Mouse (Mus musculus): ENCODE results near the gene Cd47. TPM values are rescaled to one million over a fixed set of nuclear protein-coding genes. Genes with fewer than 3 reads are reported as not detected.
A peak's percentile ranks its signal among the peaks of the same experiment; 100 is the strongest.

Gene Cd47
- polyA plus RNA-seq, 1 experiment = 8.1 TPM

DNA sequence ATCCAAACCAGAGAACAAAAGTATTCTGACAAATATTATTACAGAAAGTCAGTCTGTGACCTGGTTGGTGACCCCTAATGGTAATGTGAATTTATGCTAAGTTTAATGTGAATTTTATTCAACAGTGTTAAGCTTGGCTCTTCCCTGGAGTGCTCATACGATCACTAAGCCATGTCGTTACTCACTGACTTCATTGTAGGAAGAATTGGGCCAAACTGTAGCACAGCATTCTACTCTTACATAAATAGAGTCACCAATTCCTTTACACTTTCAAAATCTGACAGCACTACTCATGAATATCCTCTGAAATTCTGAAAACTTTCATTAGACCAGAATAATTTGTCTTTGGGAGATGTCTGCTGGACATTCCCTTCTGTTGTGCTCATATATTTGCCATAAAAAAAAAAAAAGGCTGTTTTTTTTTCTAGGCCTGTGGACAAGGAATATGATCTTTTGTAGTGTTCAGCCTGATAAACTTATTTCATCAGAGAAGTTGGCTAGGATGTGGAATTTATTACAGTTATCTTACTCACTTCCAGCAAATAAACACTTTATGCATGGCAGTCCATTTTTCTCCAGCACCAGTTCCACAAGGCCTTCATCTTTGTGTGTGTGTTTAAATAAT is 88.8 kb downstream of the Cd47 start:
- TF ChIP-seq CTCF (IDR thresholded peaks at IDR 0.05; ENCODE audit: control insufficient read depth, insufficient read depth, insufficient replicate concordance, low read depth, low read length) = no peak
- no peak for TF ChIP-seq POLR2A (IDR thresholded peaks at IDR 0.05; ENCODE audit: control insufficient read depth, low read depth, low read length)
- H3K27me3 ChIP-seq (ENCODE audit: control insufficient read depth, insufficient read depth, low read length) = no peaks in the 10 kb centered on the region
- no peak overlapping the region for H3K4me3 ChIP-seq (ENCODE audit: control insufficient read depth, low read depth, low read length)
- no peak overlapping the region for H3K27ac ChIP-seq (ENCODE audit: control insufficient read depth, insufficient read depth, low read depth, low read length)
- H3K36me3 ChIP-seq (ENCODE audit: control insufficient read depth, insufficient read depth, low read length) = no peaks in the 10 kb centered on the region
- no peaks in the 10 kb centered on the region; the same call in 1 of the 2 replicates for H3K4me1 ChIP-seq (ENCODE audit: control insufficient read depth, insufficient read depth, low read length)

DNA sequence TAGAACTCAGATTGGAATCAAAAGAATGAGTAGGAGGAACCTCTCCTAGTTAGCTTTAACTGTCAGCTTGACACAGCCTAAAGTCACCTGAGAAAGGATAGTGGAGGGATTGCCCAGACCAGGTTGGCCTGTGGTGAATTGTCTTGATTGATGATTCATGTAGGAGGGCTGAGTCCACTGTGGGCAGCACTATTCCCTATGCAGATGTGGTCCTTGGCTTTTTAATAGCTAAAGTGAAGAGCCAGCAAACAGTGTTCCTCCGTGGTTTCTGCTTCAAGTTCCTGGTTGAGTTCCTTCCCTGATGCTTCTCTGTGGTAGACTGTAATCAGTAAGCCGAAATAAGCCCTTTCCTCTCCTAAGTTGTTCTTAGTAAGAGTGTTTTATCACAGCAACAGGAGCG is 91.9 kb downstream of the Cd47 start:
- TF ChIP-seq POLR2A (IDR thresholded peaks at IDR 0.05; ENCODE audit: control insufficient read depth, low read depth, low read length) (no peak), CTCF (IDR thresholded peaks at IDR 0.05; ENCODE audit: control insufficient read depth, insufficient read depth, insufficient replicate concordance, low read depth, low read length) (no peak)
- Histone ChIP-seq H3K27me3 (ENCODE audit: control insufficient read depth, insufficient read depth, low read length) (no peaks in the 10 kb centered on the region), H3K36me3 (ENCODE audit: control insufficient read depth, insufficient read depth, low read length) (no peaks in the 10 kb centered on the region), H3K27ac (ENCODE audit: control insufficient read depth, insufficient read depth, low read depth, low read length) (no peak overlapping the region), H3K4me3 (ENCODE audit: control insufficient read depth, low read depth, low read length) (no peak overlapping the region), H3K4me1 (ENCODE audit: control insufficient read depth, insufficient read depth, low read length) (no peaks in the 10 kb centered on the region; the same call in 1 of the 2 replicates)

DNA sequence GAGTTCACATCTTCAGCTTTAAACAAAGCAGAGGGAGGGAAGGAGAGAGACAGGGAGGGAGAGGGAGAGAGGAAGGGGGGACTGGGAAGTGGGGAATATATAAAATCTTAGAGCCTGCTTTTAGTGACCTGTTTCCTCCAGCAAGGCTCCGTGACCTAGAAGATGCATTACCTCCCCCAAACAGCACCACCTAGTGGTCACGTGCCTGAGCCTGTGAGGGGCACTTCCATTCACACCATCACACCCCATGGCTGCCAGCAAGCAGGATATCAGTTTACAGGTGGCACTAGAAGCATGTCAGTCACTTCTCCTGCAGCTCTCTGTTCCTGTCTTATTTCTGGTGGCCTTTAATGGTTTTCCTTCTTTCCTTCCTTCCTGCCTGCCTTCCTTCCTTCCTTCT is 92.6 kb downstream of the Cd47 start:
- TF ChIP-seq POLR2A (IDR thresholded peaks at IDR 0.05; ENCODE audit: control insufficient read depth, low read depth, low read length) = no peak
- TF ChIP-seq CTCF (IDR thresholded peaks at IDR 0.05; ENCODE audit: control insufficient read depth, insufficient read depth, insufficient replicate concordance, low read depth, low read length) = peak; percentile 66; the same call in 1 of the 2 replicates
- H3K27me3 ChIP-seq (ENCODE audit: control insufficient read depth, insufficient read depth, low read length) = no peaks in the 10 kb centered on the region
- H3K27ac ChIP-seq (ENCODE audit: control insufficient read depth, insufficient read depth, low read depth, low read length) = no peak overlapping the region
- no peaks in the 10 kb centered on the region; the same call in 1 of the 2 replicates for H3K4me1 ChIP-seq (ENCODE audit: control insufficient read depth, insufficient read depth, low read length)
- no peaks in the 10 kb centered on the region for H3K36me3 ChIP-seq (ENCODE audit: control insufficient read depth, insufficient read depth, low read length)
- H3K4me3 ChIP-seq (ENCODE audit: control insufficient read depth, low read depth, low read length) = no peak overlapping the region

DNA sequence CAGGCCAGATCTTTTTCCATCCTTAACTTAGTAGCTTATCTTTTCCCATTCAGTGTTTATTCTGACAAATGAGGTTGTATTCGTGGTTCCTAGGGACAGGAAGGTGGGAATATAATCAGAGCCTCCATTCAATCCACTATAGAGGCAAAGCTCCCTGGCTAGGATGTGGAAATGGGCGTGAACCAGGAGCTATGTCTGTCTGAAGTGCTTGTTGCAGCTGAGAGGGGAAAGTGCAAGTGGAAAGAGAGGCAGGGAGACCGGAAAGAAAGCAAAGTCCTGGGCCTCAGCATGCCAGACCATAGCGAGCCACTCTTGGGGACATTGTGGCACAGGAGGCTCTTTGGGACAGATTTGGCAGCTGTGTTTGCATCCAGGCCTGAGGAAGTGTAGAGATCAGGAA is 94.3 kb downstream of the Cd47 start:
- TF ChIP-seq CTCF (IDR thresholded peaks at IDR 0.05; ENCODE audit: control insufficient read depth, insufficient read depth, insufficient replicate concordance, low read depth, low read length) = no peak
- no peak for TF ChIP-seq POLR2A (IDR thresholded peaks at IDR 0.05; ENCODE audit: control insufficient read depth, low read depth, low read length)
- Histone ChIP-seq H3K27ac (ENCODE audit: control insufficient read depth, insufficient read depth, low read depth, low read length) (no peak overlapping the region), H3K4me1 (ENCODE audit: control insufficient read depth, insufficient read depth, low read length) (no peaks in the 10 kb centered on the region; the same call in 1 of the 2 replicates), H3K27me3 (ENCODE audit: control insufficient read depth, insufficient read depth, low read length) (no peaks in the 10 kb centered on the region), H3K4me3 (ENCODE audit: control insufficient read depth, low read depth, low read length) (no peak overlapping the region), H3K36me3 (ENCODE audit: control insufficient read depth, insufficient read depth, low read length) (no peaks in the 10 kb centered on the region)

DNA sequence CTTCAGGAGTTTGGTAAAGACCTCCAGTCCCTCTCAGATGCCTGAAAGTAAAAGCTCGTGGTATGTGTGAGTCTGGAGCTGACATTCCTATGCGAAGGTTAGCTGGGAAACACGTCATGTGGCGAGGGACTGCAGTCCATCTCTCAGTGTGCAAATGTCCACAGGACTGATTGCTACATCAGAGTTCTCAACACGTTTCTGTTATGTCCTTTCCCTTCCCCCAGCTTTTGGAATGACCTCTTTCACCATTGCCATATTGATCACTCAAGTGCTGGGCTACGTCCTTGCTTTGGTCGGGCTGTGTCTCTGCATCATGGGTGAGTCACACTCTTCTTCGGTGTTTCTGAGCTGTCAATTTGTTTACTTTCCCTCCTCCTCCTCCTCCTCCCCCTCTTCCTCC is 95.8 kb downstream of the Cd47 start:
- no peaks in the 10 kb centered on the region for H3K27me3 ChIP-seq (ENCODE audit: control insufficient read depth, insufficient read depth, low read length)
- no peaks in the 10 kb centered on the region; the same call in 1 of the 2 replicates for H3K4me1 ChIP-seq (ENCODE audit: control insufficient read depth, insufficient read depth, low read length)
- no peak overlapping the region for H3K4me3 ChIP-seq (ENCODE audit: control insufficient read depth, low read depth, low read length)
- no peak for TF ChIP-seq CTCF (IDR thresholded peaks at IDR 0.05; ENCODE audit: control insufficient read depth, insufficient read depth, insufficient replicate concordance, low read depth, low read length)
- no peak for TF ChIP-seq POLR2A (IDR thresholded peaks at IDR 0.05; ENCODE audit: control insufficient read depth, low read depth, low read length)
- no peaks in the 10 kb centered on the region for H3K36me3 ChIP-seq (ENCODE audit: control insufficient read depth, insufficient read depth, low read length)
- H3K27ac ChIP-seq (ENCODE audit: control insufficient read depth, insufficient read depth, low read depth, low read length) = no peak overlapping the region

DNA sequence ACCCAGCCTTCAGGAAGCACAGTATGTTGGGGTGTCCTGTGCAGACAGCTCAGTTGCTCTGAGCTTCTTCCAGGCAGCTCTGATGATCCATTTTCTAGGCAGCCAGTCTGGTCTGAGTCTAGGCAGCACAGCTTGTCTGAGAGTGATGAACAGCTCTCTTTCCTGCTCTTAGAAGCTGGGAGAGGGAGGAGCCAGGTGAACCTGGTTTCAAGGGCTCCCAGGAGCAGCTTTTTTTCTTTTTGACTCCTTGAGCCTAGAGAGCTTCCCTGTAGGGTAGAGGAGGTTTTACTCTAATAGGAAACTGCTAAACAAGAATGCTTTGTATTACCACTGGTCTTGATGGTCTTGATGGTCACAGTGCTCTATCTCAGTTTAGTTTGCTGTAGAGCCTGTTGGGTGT is 101.1 kb downstream of the Cd47 start:
- no peak overlapping the region for H3K4me3 ChIP-seq (ENCODE audit: control insufficient read depth, low read depth, low read length)
- no peaks in the 10 kb centered on the region for H3K36me3 ChIP-seq (ENCODE audit: control insufficient read depth, insufficient read depth, low read length)
- H3K27ac ChIP-seq (ENCODE audit: control insufficient read depth, insufficient read depth, low read depth, low read length) = no peak overlapping the region
- no peak for TF ChIP-seq CTCF (IDR thresholded peaks at IDR 0.05; ENCODE audit: control insufficient read depth, insufficient read depth, insufficient replicate concordance, low read depth, low read length)
- no peak for TF ChIP-seq POLR2A (IDR thresholded peaks at IDR 0.05; ENCODE audit: control insufficient read depth, low read depth, low read length)
- no peaks in the 10 kb centered on the region for H3K27me3 ChIP-seq (ENCODE audit: control insufficient read depth, insufficient read depth, low read length)
- H3K4me1 ChIP-seq (ENCODE audit: control insufficient read depth, insufficient read depth, low read length) = no peaks in the 10 kb centered on the region

DNA sequence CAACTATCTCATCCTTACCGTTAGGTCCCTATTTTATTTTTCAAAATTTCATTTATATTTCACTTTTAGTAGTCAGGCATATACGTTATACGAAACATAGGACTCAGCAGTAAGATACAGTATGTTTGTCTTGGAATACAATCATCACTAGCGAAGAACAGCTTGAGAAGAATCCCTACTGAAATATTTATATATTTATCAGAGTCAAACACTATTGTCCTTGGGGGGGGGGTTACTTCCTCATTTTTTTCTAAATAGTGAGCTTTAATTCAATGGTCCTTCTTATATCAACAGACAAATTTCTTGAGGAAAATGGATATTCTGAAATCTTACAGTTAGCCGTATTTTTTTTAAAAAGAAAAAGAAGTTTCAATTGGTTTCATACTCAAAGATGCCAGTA is 101.8 kb downstream of the Cd47 start:
- no peak overlapping the region for H3K27ac ChIP-seq (ENCODE audit: control insufficient read depth, insufficient read depth, low read depth, low read length)
- TF ChIP-seq POLR2A (IDR thresholded peaks at IDR 0.05; ENCODE audit: control insufficient read depth, low read depth, low read length) = no peak
- TF ChIP-seq CTCF (IDR thresholded peaks at IDR 0.05; ENCODE audit: control insufficient read depth, insufficient read depth, insufficient replicate concordance, low read depth, low read length) = no peak
- no peaks in the 10 kb centered on the region for H3K27me3 ChIP-seq (ENCODE audit: control insufficient read depth, insufficient read depth, low read length)
- H3K4me3 ChIP-seq (ENCODE audit: control insufficient read depth, low read depth, low read length) = no peak overlapping the region
- H3K36me3 ChIP-seq (ENCODE audit: control insufficient read depth, insufficient read depth, low read length) = no peaks in the 10 kb centered on the region
- no peaks in the 10 kb centered on the region for H3K4me1 ChIP-seq (ENCODE audit: control insufficient read depth, insufficient read depth, low read length)

Measured in testis, adult 2 months (tissue).